Mouse (Mus musculus): ENCODE data around the gene Gm17651.

The Gm17651 gene

GRCm38 (mm10) chr3:97674644-97675110, at the start of gene Gm17651:
Gene Gm17651, minus strand, starts transcription at chr3:97674694.
- DNase-seq (ENCODE audit: low read depth), result no peak

GRCm38 (mm10) chr3:97719116-97719515, 44.6 kb upstream of the Gm17651 start:
- DNase-seq (ENCODE audit: low read depth), result no peak

GRCm38 (mm10) chr3:97715922-97716321, 41.4 kb upstream of the Gm17651 start:
- no peak for DNase-seq (ENCODE audit: low read depth)

- DNase-seq (ENCODE audit: low read depth), result no peak
Measured at GRCm38 (mm10) chr3:97710881-97711280, 36.4 kb upstream of the Gm17651 start.

GRCm38 (mm10) chr3:97710134-97710533, 35.6 kb upstream of the Gm17651 start:
- DNase-seq (ENCODE audit: low read depth), result no peak

- DNase-seq (ENCODE audit: low read depth), result no peak
Measured at GRCm38 (mm10) chr3:97706561-97706960, 32.1 kb upstream of the Gm17651 start.

- no peak for DNase-seq (ENCODE audit: low read depth)
Measured at GRCm38 (mm10) chr3:97705508-97705907, 31.0 kb upstream of the Gm17651 start.

- no peak for DNase-seq (ENCODE audit: low read depth)
Measured at GRCm38 (mm10) chr3:97702448-97703080, 28.1 kb upstream of the Gm17651 start.

- no peak for DNase-seq (ENCODE audit: low read depth)
Measured at GRCm38 (mm10) chr3:97701198-97701597, 26.7 kb upstream of the Gm17651 start.

GRCm38 (mm10) chr3:97699061-97699460, 24.6 kb upstream of the Gm17651 start:
- DNase-seq (ENCODE audit: low read depth), result no peak

GRCm38 (mm10) chr3:97697291-97697690, 22.8 kb upstream of the Gm17651 start:
- no peak for DNase-seq (ENCODE audit: low read depth)

- DNase-seq (ENCODE audit: low read depth), result no peak
Measured at GRCm38 (mm10) chr3:97696866-97697265, 22.4 kb upstream of the Gm17651 start.

- DNase-seq (ENCODE audit: low read depth), result no peak
Measured at GRCm38 (mm10) chr3:97693806-97694205, 19.3 kb upstream of the Gm17651 start.

GRCm38 (mm10) chr3:97691443-97692017, 17.0 kb upstream of the Gm17651 start:
- DNase-seq (ENCODE audit: low read depth), result no peak

GRCm38 (mm10) chr3:97690590-97690989, 16.1 kb upstream of the Gm17651 start:
- no peak for DNase-seq (ENCODE audit: low read depth)

- no peak for DNase-seq (ENCODE audit: low read depth)
Measured at GRCm38 (mm10) chr3:97689289-97689688, 14.8 kb upstream of the Gm17651 start.

- no peak for DNase-seq (ENCODE audit: low read depth)
Measured at GRCm38 (mm10) chr3:97686372-97687117, 12.1 kb upstream of the Gm17651 start.

- no peak for DNase-seq (ENCODE audit: low read depth)
Measured at GRCm38 (mm10) chr3:97683560-97684195, 9.2 kb upstream of the Gm17651 start.

- no peak for DNase-seq (ENCODE audit: low read depth)
Measured at GRCm38 (mm10) chr3:97682576-97682975, 8.1 kb upstream of the Gm17651 start.

GRCm38 (mm10) chr3:97682159-97682502, 7.6 kb upstream of the Gm17651 start:
- DNase-seq (ENCODE audit: low read depth), result no peak

GRCm38 (mm10) chr3:97681321-97682158, 7.0 kb upstream of the Gm17651 start:
- DNase-seq (ENCODE audit: low read depth), result peak; percentile 73
